Mouse (Mus musculus) thymus, adult 2 months (tissue): ENCODE measurements around the gene Gm10447. TPM values are rescaled to one million over a fixed set of nuclear protein-coding genes. Genes with fewer than 3 reads are reported as not detected.

Experiments used
- DNase-seq: peaks from one replicate; pipeline ENCODE4 v3.0.0; 2021
- H3K27ac ChIP-seq: fragments of 200-500 bp; 2 replicates; pipeline ENCODE4 v1.5.1; 2012; ENCODE audit warnings: low read length, control low read depth; ENCODE audit not compliant: control insufficient read depth, insufficient read depth
- H3K27me3 ChIP-seq: fragments of 200-500 bp; 2 replicates; pipeline ENCODE4 v1.6.1; 2012; ENCODE audit warnings: mild to moderate bottlenecking, low read length, moderate library complexity, mixed read lengths; ENCODE audit not compliant: control insufficient read depth, insufficient read depth
- H3K36me3 ChIP-seq: fragments of 200-500 bp; 2 replicates; pipeline ENCODE4 v1.6.1; 2012; ENCODE audit warnings: mild to moderate bottlenecking, low read length, moderate library complexity; ENCODE audit not compliant: control insufficient read depth, insufficient read depth
- H3K4me1 ChIP-seq: fragments of 200-500 bp; replicated peaks from 2 replicates; pipeline ENCODE4 v1.6.1; 2012; ENCODE audit warnings: low read length; ENCODE audit not compliant: control insufficient read depth, insufficient read depth
- H3K4me3 ChIP-seq: fragments of 200-500 bp; 2 replicates; pipeline ENCODE4 v1.5.1; 2012; ENCODE audit warnings: mild to moderate bottlenecking, low read length, control low read depth, moderate library complexity; ENCODE audit not compliant: control insufficient read depth, insufficient read depth
- CTCF ChIP-seq: fragments of 200-500 bp; IDR thresholded peaks from 2 replicates; pipeline ENCODE4 v1.5.1; 2012; ENCODE audit warnings: mild to moderate bottlenecking, control low read depth, low read length, moderate library complexity, borderline replicate concordance; ENCODE audit not compliant: control insufficient read depth, poor library complexity, insufficient read depth; ENCODE audit errors: extremely low read depth
- POLR2A ChIP-seq: fragments of 200-500 bp; IDR thresholded peaks from 2 replicates; pipeline ENCODE4 v1.6.1; 2012; ENCODE audit warnings: mild to moderate bottlenecking, low read length, control low read depth, moderate library complexity; ENCODE audit not compliant: control insufficient read depth, poor library complexity, insufficient read depth; ENCODE audit errors: extremely low read depth
- WGBS: fragments of 180-500 bp; shearing (Covaris S2); methylation state at CpG from one replicate; pipeline ENCODE4 v1.1.7; 2018; 5-methylcytosine and 5-hydroxymethylcytosine counted together
- polyA plus RNA-seq: library from polyadenylated mRNA; depleted of rRNA; stranded (reverse); fragments of >200 nt; gene quantifications from 2 replicates; pipeline ENCODE4 v1.2.3, GENCODE M21; 2012

Gm10447 gene
- polyA plus RNA-seq, 1 experiment: 0.08 TPM

- Histone ChIP-seq H3K36me3 (no peaks in the 10 kb centered on the region), H3K27ac (no peak overlapping the region), H3K4me1 (no peaks in the 10 kb centered on the region), H3K27me3 (no peaks in the 10 kb centered on the region; the same call in 1 of the 2 replicates), H3K4me3 (no peak overlapping the region)
- no peak for DNase-seq
- TF ChIP-seq CTCF: no peak
- TF ChIP-seq POLR2A: no peak
- WGBS: 46% methylated on average over 16 of the region's 16 CpGs
Observed at GRCm38 (mm10) chr11:53469294-53469967, 12.5 kb upstream of the Gm10447 start.

GRCm38 (mm10) chr11:53466231-53466971 is 9.5 kb upstream of the Gm10447 start:
- no peak; the same call in 1 of the 2 replicates for TF ChIP-seq POLR2A
- 0 out of 2 replicates have a peak, but pooled peaks have one; percentile 61 for TF ChIP-seq CTCF
- Histone ChIP-seq H3K4me3 (no peak overlapping the region), H3K36me3 (no peaks in the 10 kb centered on the region), H3K27ac (no peak overlapping the region), H3K27me3 (peaks cover 9% of the 10 kb centered on the region; the same call in 1 of the 2 replicates), H3K4me1 (no peaks in the 10 kb centered on the region)
- 29% methylated on average over 40 of the region's 40 CpGs for WGBS
- DNase-seq: peak; percentile 54

GRCm38 (mm10) chr11:53463551-53464424 is 6.9 kb upstream of the Gm10447 start:
- no peak overlapping the region for H3K4me3 ChIP-seq
- WGBS: 14% methylated on average over 55 of the region's 55 CpGs
- TF ChIP-seq CTCF: no peak
- no peak for DNase-seq
- no peaks in the 10 kb centered on the region for H3K4me1 ChIP-seq
- no peaks in the 10 kb centered on the region for H3K36me3 ChIP-seq
- peaks cover 9% of the 10 kb centered on the region; the same call in 1 of the 2 replicates for H3K27me3 ChIP-seq
- no peak overlapping the region for H3K27ac ChIP-seq

GRCm38 (mm10) chr11:53461727-53462126 is 4.8 kb upstream of the Gm10447 start:
- 77% methylated on average over 5 of the region's 5 CpGs for WGBS
- H3K4me3 ChIP-seq: no peak overlapping the region

GRCm38 (mm10) chr11:53460192-53460591 is 3.3 kb upstream of the Gm10447 start:
- H3K4me3 ChIP-seq: no peak overlapping the region
- H3K4me1 ChIP-seq: 0 out of 2 replicates have a peak, but pooled peaks cover 3% of the 10 kb centered on the region
- H3K27me3 ChIP-seq: peaks cover 20% of the 10 kb centered on the region
- TF ChIP-seq CTCF (no peak), POLR2A (no peak)
- H3K36me3 ChIP-seq: no peaks in the 10 kb centered on the region
- no peak for DNase-seq
- WGBS: 82% methylated on average over 3 of the region's 3 CpGs
- H3K27ac ChIP-seq: no peak overlapping the region

More at GRCm38 (mm10) chr11:53461727-53462126, 4.8 kb upstream of the Gm10447 start:
- Histone ChIP-seq H3K27me3 (peaks cover 20% of the 10 kb centered on the region), H3K36me3 (no peaks in the 10 kb centered on the region), H3K4me1 (0 out of 2 replicates have a peak, but pooled peaks cover 3% of the 10 kb centered on the region), H3K27ac (no peak overlapping the region)
- DNase-seq: no peak
- TF ChIP-seq POLR2A: no peak
- TF ChIP-seq CTCF: no peak

GRCm38 (mm10) chr11:53458996-53459395 is 2.1 kb upstream of the Gm10447 start:
- 0 out of 2 replicates have a peak, but pooled peaks cover 3% of the 10 kb centered on the region for H3K4me1 ChIP-seq
- H3K4me3 ChIP-seq: no peak overlapping the region

More at GRCm38 (mm10) chr11:53458996-53459395, 2.1 kb upstream of the Gm10447 start:
- TF ChIP-seq CTCF (no peak), POLR2A (no peak)
- no peak for DNase-seq
- WGBS: 93% methylated on average over 3 of the region's 3 CpGs
- Histone ChIP-seq H3K27ac (no peak overlapping the region), H3K36me3 (no peaks in the 10 kb centered on the region), H3K27me3 (peaks cover 20% of the 10 kb centered on the region)
